8 mouse cellular contexts compared by ENCODE assay signal in the genomic region with DNA sequence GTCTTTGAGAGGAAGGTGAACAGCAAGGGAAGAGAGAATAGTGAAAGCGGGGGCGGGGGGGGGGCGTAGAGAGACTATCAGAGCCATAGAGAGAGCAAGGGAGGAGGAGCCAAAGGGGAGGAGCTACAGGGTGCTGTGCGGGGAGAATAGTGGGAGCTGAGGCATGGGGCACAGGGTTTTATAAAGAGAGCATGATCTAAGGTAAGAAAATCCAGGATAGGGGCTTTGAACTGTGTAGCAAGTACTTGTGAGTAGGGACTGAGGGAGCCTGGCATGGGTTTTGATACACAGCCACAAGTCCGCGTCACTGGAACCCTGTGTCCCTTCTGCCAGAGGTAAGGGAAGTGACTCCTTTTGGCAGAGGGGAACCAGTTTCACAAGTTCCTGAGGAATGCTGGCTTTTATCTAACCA. TPM values are rescaled to one million over a fixed set of nuclear protein-coding genes. Genes with fewer than 3 reads are reported as not detected.
DNase-seq lines count a peak whose midpoint lies in the region; ATAC-seq and TF ChIP-seq lines count a peak whose summit lies in the region.

No protein-coding gene starts in this region.

- no peak overlapping the region for H3K27ac ChIP-seq in forebrain, embryonic 11.5 days (ENCODE audit: low read depth, low read length)
- H3K27ac ChIP-seq in forebrain, postnatal 0 days (ENCODE audit: low read depth, low read length), result no peak overlapping the region
- H3K27ac ChIP-seq in kidney, adult 2 months (ENCODE audit: insufficient read depth, low read depth, low read length), result no peak overlapping the region
- H3K27ac ChIP-seq in lung, embryonic 15.5 days, result peak overlapping the region; percentile 89

- DNase-seq in forebrain, embryonic 11.5 days (ENCODE audit: low spot score), result no peak
- no peak for DNase-seq in forebrain, postnatal 0 days
- peak; percentile 52 for DNase-seq in adrenal gland, postnatal 10 days
- DNase-seq in heart, adult 9 months (ENCODE audit: low spot score in 2 of 2), result peak; percentile 56 to 65
- peak; percentile 53 for DNase-seq in kidney, adult 2 months
- peak; percentile 77 for DNase-seq in splenic B cell, adult 2 months (ENCODE audit: low read depth, low spot score)
- DNase-seq in frontal cortex, adult 2 months (ENCODE audit: extremely low spot score in 1 of 2, low spot score in 1 of 2), result no peak

- H3K9me3 ChIP-seq in forebrain, embryonic 11.5 days (ENCODE audit: control insufficient read depth, low read length), result no peaks in the 10 kb centered on the region
- H3K9me3 ChIP-seq in forebrain, postnatal 0 days (ENCODE audit: low read length), result no peaks in the 10 kb centered on the region
- no peaks in the 10 kb centered on the region for H3K9me3 ChIP-seq in lung, embryonic 15.5 days

- H3K4me3 ChIP-seq in forebrain, embryonic 11.5 days (ENCODE audit: low read depth, low read length), result no peak overlapping the region
- no peak overlapping the region for H3K4me3 ChIP-seq in forebrain, postnatal 0 days (ENCODE audit: low read depth, low read length)
- H3K4me3 ChIP-seq in kidney, adult 2 months (ENCODE audit: insufficient read depth, low read depth, low read length), result 0 out of 2 replicates have a peak overlapping the region, but pooled peaks have one; percentile 19
- H3K4me3 ChIP-seq in lung, embryonic 15.5 days, result peak overlapping the region; percentile 13; the same call in 1 of the 2 replicates

- peak overlapping the region; percentile 12; the same call in 1 of the 2 replicates for H3K9ac ChIP-seq in forebrain, embryonic 11.5 days (ENCODE audit: low read length)
- no peak overlapping the region for H3K9ac ChIP-seq in forebrain, postnatal 0 days
- peak overlapping the region; percentile 20; the same call in 1 of the 2 replicates for H3K9ac ChIP-seq in lung, embryonic 15.5 days

- WGBS in forebrain, embryonic 11.5 days, result 14% methylated on average over 6 of the region's 6 CpGs
- 27% methylated on average over 4 of the region's 6 CpGs for WGBS in forebrain, postnatal 0 days
- WGBS in kidney, adult 2 months, result 20% methylated on average over 5 of the region's 6 CpGs
- WGBS in lung, embryonic 15.5 days, result 9% methylated on average over 5 of the region's 6 CpGs

- H3K27me3 ChIP-seq in forebrain, embryonic 11.5 days (ENCODE audit: control insufficient read depth, insufficient read depth, low read length), result no peaks in the 10 kb centered on the region
- H3K27me3 ChIP-seq in forebrain, postnatal 0 days (ENCODE audit: insufficient read depth, low read length), result no peaks in the 10 kb centered on the region
- H3K27me3 ChIP-seq in kidney, adult 2 months (replicated peaks; ENCODE audit: control insufficient read depth, insufficient read depth, low read length), result no peaks in the 10 kb centered on the region
- no peaks in the 10 kb centered on the region for H3K27me3 ChIP-seq in lung, embryonic 15.5 days
- H3K27me3 ChIP-seq in splenic B cell, adult 2 months (ENCODE audit: control insufficient read depth, insufficient read depth, low read length, poor library complexity, severe bottlenecking), result no peaks in the 10 kb centered on the region

- H3K4me1 ChIP-seq in forebrain, embryonic 11.5 days (replicated peaks; ENCODE audit: control insufficient read depth, insufficient read depth, low read length), result no peaks in the 10 kb centered on the region; the same call in 1 of the 2 replicates
- H3K4me1 ChIP-seq in forebrain, postnatal 0 days (ENCODE audit: insufficient read depth), result no peaks in the 10 kb centered on the region
- H3K4me1 ChIP-seq in kidney, adult 2 months (ENCODE audit: control insufficient read depth, insufficient read depth, low read length), result peaks cover 23% of the 10 kb centered on the region
- H3K4me1 ChIP-seq in lung, embryonic 15.5 days, result peaks cover 65% of the 10 kb centered on the region

- no peak for TF ChIP-seq CTCF in forebrain, postnatal 0 days (IDR thresholded peaks at IDR 0.05; ENCODE audit: low read depth)
- TF ChIP-seq CTCF in kidney, adult 2 months (conservative IDR thresholded peaks at IDR 0.05; ENCODE audit: insufficient read depth, insufficient read length, low read depth, low read length), result no peak

- TF ChIP-seq POLR2A in kidney, adult 2 months (IDR thresholded peaks at IDR 0.05; ENCODE audit: low read depth, low read length), result no peak

- no peaks in the 10 kb centered on the region for H3K36me3 ChIP-seq in forebrain, embryonic 11.5 days (ENCODE audit: control insufficient read depth, insufficient read depth, low read length)
- H3K36me3 ChIP-seq in forebrain, postnatal 0 days (ENCODE audit: insufficient read depth), result no peaks in the 10 kb centered on the region
- H3K36me3 ChIP-seq in kidney, adult 2 months (ENCODE audit: control insufficient read depth, insufficient read depth, low read length), result no peaks in the 10 kb centered on the region
- no peaks in the 10 kb centered on the region for H3K36me3 ChIP-seq in lung, embryonic 15.5 days
- no peaks in the 10 kb centered on the region for H3K36me3 ChIP-seq in splenic B cell, adult 2 months (ENCODE audit: control insufficient read depth, insufficient read depth, low read length, poor library complexity, severe bottlenecking)

- no peak; the same call in 1 of the 2 replicates for ATAC-seq in forebrain, embryonic 11.5 days (replicated peaks; ENCODE audit: low FRiP score)
- no peak; the same call in 1 of the 2 replicates for ATAC-seq in forebrain, postnatal 0 days
- peak; percentile 73 for ATAC-seq in lung, embryonic 15.5 days (ENCODE audit: borderline replicate concordance, extremely low read depth, low FRiP score, low TSS enrichment)

- peak overlapping the region; percentile 26; the same call in 1 of the 2 replicates for H3K4me2 ChIP-seq in forebrain, embryonic 11.5 days (ENCODE audit: low read depth, low read length, severe bottlenecking)
- H3K4me2 ChIP-seq in forebrain, postnatal 0 days (ENCODE audit: low read depth), result no peak overlapping the region
- peak overlapping the region; percentile 51 for H3K4me2 ChIP-seq in lung, embryonic 15.5 days

RNA-seq across cellular contexts. Expression of gene Agps, which starts 54.9 kb away (rescaled TPM):
- 46.7 and 47.3 TPM in 2 replicates for polyA plus RNA-seq in forebrain, embryonic 11.5 days (2014; fragmentation: Nextera tagmentation; extraction: Ambion mirVana)
- total RNA-seq in forebrain, postnatal 0 days (2014; rRNA removed), result 37.9 and 43.6 TPM in 2 replicates
- 6.4 and 12.6 TPM in 2 replicates for polyA plus RNA-seq in forebrain, postnatal 0 days (2015; fragmentation: Nextera tagmentation; extraction: Ambion mirVana)
- total RNA-seq in adrenal gland, postnatal 10 days (2021), result 10 to 100 TPM; 32.4 to 42.0 TPM
- polyA plus RNA-seq in kidney, adult 2 months (2012; rRNA removed), result 13.3 and 14.8 TPM in 2 replicates
- 42.3 and 45.2 TPM in 2 replicates for polyA plus RNA-seq in lung, embryonic 15.5 days (2015; fragmentation: Nextera tagmentation; extraction: Ambion mirVana)
- polyA plus RNA-seq in frontal cortex, adult 2 months (2012; rRNA removed), result 14.6 and 15.6 TPM in 2 replicates

Comparison
In these comparisons a context has a peak if more than half of its experiments do, and no peak if none do; other contexts are left out.
1. DNase-seq: peak in adrenal gland, postnatal 10 days (single experiment), heart, adult 9 months (2 of 2), kidney, adult 2 months (single experiment) and splenic B cell, adult 2 months (single experiment); none in forebrain, embryonic 11.5 days (single experiment), forebrain, postnatal 0 days (single experiment) and frontal cortex, adult 2 months (0 of 2).
2. H3K4me3 ChIP-seq: peak in kidney, adult 2 months (single experiment) and lung, embryonic 15.5 days (single experiment); none in forebrain, embryonic 11.5 days (single experiment) and forebrain, postnatal 0 days (single experiment).